Mouse (Mus musculus): ENCODE results near the gene Igfbp7. TPM values are rescaled to one million over a fixed set of nuclear protein-coding genes. Genes with fewer than 3 reads are reported as not detected.

Gene Igfbp7
- 78.7 and 84.3 TPM in 2 replicates for polyA plus RNA-seq (2012; rRNA removed)

GRCm38 (mm10) chr5:77407341-77408298 is at the start of gene Igfbp7:
TSS of gene Igfbp7 (minus strand) at chr5:77408041.

GRCm38 (mm10) chr5:77309924-77310772 is 97.7 kb downstream of the Igfbp7 start, which contains the start of the genes Noa1 and Polr2b:
TSS of gene Noa1 (minus strand) at chr5:77310084.
TSS of gene Polr2b (plus strand) at chr5:77310147.

Other genes with a start within 250 kb of the Igfbp7 start
- 0.61 and 0.72 TPM in 2 replicates for gene Spink2, start 196.6 kb downstream of the Igfbp7 start, polyA plus RNA-seq (2012; rRNA removed)
- 9.0 and 12.1 TPM in 2 replicates for gene Rest, start 142.6 kb downstream of the Igfbp7 start, polyA plus RNA-seq (2012; rRNA removed)
- 23.3 and 24.2 TPM in 2 replicates for gene Noa1, start 98.0 kb downstream of the Igfbp7 start, polyA plus RNA-seq (2012; rRNA removed)
- 60.9 and 69.0 TPM in 2 replicates for gene Polr2b, start 97.9 kb downstream of the Igfbp7 start, polyA plus RNA-seq (2012; rRNA removed)